Mouse (Mus musculus): ENCODE results near the gene Hivep3.

Gene Hivep3

GRCm38 (mm10) chr4:119733184-119733880 lies at the start of gene Hivep3:
TSS of gene Hivep3 (plus strand) at chr4:119733784.
- DNase-seq: peak; percentile 100

- no peak for DNase-seq
Measured at GRCm38 (mm10) chr4:119685746-119686145, 47.8 kb upstream of the Hivep3 start.

- peak; percentile 22 to 42 for DNase-seq
Measured at GRCm38 (mm10) chr4:119698339-119698738, 35.2 kb upstream of the Hivep3 start.

- DNase-seq: no peak
Measured at GRCm38 (mm10) chr4:119701269-119701954, 32.2 kb upstream of the Hivep3 start.

GRCm38 (mm10) chr4:119703965-119704364 lies 29.6 kb upstream of the Hivep3 start:
- no peak for DNase-seq

- no peak for DNase-seq
Measured at GRCm38 (mm10) chr4:119707326-119707725, 26.3 kb upstream of the Hivep3 start.

GRCm38 (mm10) chr4:119707751-119708150 lies 25.8 kb upstream of the Hivep3 start:
- no peak for DNase-seq

GRCm38 (mm10) chr4:119710208-119710607 lies 23.4 kb upstream of the Hivep3 start:
- no peak for DNase-seq

- no peak for DNase-seq
Measured at GRCm38 (mm10) chr4:119717443-119717842, 16.1 kb upstream of the Hivep3 start.

- DNase-seq: no peak
Measured at GRCm38 (mm10) chr4:119721531-119721930, 12.1 kb upstream of the Hivep3 start.

GRCm38 (mm10) chr4:119726074-119726473 lies 7.5 kb upstream of the Hivep3 start:
- DNase-seq: no peak

- no peak for DNase-seq
Measured at GRCm38 (mm10) chr4:119727871-119728270, 5.7 kb upstream of the Hivep3 start.

- DNase-seq: peak in 1 of 2 experiments; percentile 78
Measured at GRCm38 (mm10) chr4:119733942-119734341, 358 bp downstream of the Hivep3 start.

GRCm38 (mm10) chr4:119734352-119734751 lies 768 bp downstream of the Hivep3 start:
- no peak for DNase-seq

- DNase-seq: no peak
Measured at GRCm38 (mm10) chr4:119738641-119739040, 5.1 kb downstream of the Hivep3 start.

GRCm38 (mm10) chr4:119739301-119740062 lies 5.9 kb downstream of the Hivep3 start:
- no peak for DNase-seq

- no peak for DNase-seq
Measured at GRCm38 (mm10) chr4:119748341-119748740, 14.8 kb downstream of the Hivep3 start.

- DNase-seq: no peak
Measured at GRCm38 (mm10) chr4:119750157-119750556, 16.6 kb downstream of the Hivep3 start.

- DNase-seq: no peak
Measured at GRCm38 (mm10) chr4:119750681-119751211, 17.2 kb downstream of the Hivep3 start.

- DNase-seq: peak in 1 of 2 experiments; percentile 45
Measured at GRCm38 (mm10) chr4:119751408-119752006, 17.9 kb downstream of the Hivep3 start.

- no peak for DNase-seq
Measured at GRCm38 (mm10) chr4:119759574-119760233, 26.1 kb downstream of the Hivep3 start.

- peak in 1 of 2 experiments; percentile 54 for DNase-seq
Measured at GRCm38 (mm10) chr4:119760820-119761219, 27.2 kb downstream of the Hivep3 start.

All from cerebellum, postnatal 25 days (tissue).